Mouse (Mus musculus) forebrain, embryonic 15.5 days (tissue): ENCODE measurements at regions not wholly inside any gene's neighbourhood (a gene's known extent, or its start where the extent isn't known, plus 50 kb on each side); places are given as distances from the start of the nearest gene placed in this dataset.

Experiments
- ATAC-seq: fragments of 200-750 bp; cut with Nextera tagmentation; replicated peaks from 2 replicates; pipeline ENCODE4 v1.8.0; 2017; ENCODE audit warnings: mild to moderate bottlenecking, moderate TSS enrichment, moderate library complexity
- H3K27ac ChIP-seq: fragments of 300-500 bp; sonication (generic); replicated peaks from 2 replicates; pipeline ENCODE4 v1.5.1; 2015; ENCODE audit warnings: mild to moderate bottlenecking, inconsistent platforms
- H3K27me3 ChIP-seq: fragments of 300-500 bp; sonication (generic); 2 replicates; pipeline ENCODE4 v1.6.1; 2015; ENCODE audit warnings: inconsistent platforms
- H3K36me3 ChIP-seq: fragments of 300-500 bp; sonication (generic); 2 replicates; pipeline ENCODE4 v1.6.1; 2015; ENCODE audit warnings: mild to moderate bottlenecking, inconsistent platforms
- H3K4me1 ChIP-seq: fragments of 300-500 bp; sonication (generic); 2 replicates; pipeline ENCODE4 v1.6.1; 2015; ENCODE audit warnings: inconsistent platforms
- H3K4me2 ChIP-seq: fragments of 300-500 bp; sonication (generic); replicated peaks from 2 replicates; pipeline ENCODE4 v1.6.1; 2015; ENCODE audit warnings: mild to moderate bottlenecking, inconsistent platforms
- H3K4me3 ChIP-seq: fragments of 300-500 bp; sonication (generic); 2 replicates; pipeline ENCODE4 v1.5.1; 2015; ENCODE audit warnings: mild to moderate bottlenecking, inconsistent platforms
- H3K9ac ChIP-seq: fragments of 300-500 bp; sonication (generic); replicated peaks from 2 replicates; pipeline ENCODE4 v1.6.1; 2015; ENCODE audit warnings: mild to moderate bottlenecking, inconsistent platforms
- H3K9me3 ChIP-seq: fragments of 300-500 bp; sonication (generic); 2 replicates; pipeline ENCODE4 v1.6.1; 2016; ENCODE audit warnings: inconsistent platforms
- WGBS: fragments of 180-500 bp; shearing (Covaris S2); methylation state at CpG from one replicate; pipeline ENCODE4 v1.1.7; 2015; ENCODE audit warnings: mixed read lengths; 5-methylcytosine and 5-hydroxymethylcytosine counted together

GRCm38 (mm10) chr4:26766235-26767228, 419.8 kb upstream of the Manea start:
- 26% methylated on average over 16 of the region's 16 CpGs for WGBS

DNA sequence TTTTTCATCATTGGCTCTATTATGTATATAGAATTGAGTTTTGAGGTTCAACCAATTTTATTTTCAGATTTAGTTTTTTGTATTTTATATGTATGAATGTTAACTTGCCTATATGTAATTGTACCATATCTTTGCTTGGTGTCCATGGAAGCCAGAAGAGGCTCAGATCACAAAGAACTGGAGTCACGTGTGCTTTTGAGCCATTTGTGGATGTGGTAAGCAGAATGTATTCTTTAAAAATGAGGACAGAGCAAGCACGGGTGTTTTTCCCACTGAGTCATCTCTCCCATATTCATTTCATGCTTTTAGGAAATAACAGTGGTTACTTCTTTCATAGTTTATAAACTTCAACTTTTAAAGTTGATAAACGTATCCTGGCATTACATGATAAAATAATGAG, 394.1 kb upstream of the Manea start:
- 88% methylated on average over 3 of the region's 3 CpGs for WGBS
- Histone ChIP-seq H3K4me1 (no peaks in the 10 kb centered on the region), H3K36me3 (no peaks in the 10 kb centered on the region), H3K9ac (no peak overlapping the region), H3K4me2 (no peak overlapping the region), H3K27ac (no peak overlapping the region), H3K27me3 (no peaks in the 10 kb centered on the region), H3K4me3 (no peak overlapping the region), H3K9me3 (no peaks in the 10 kb centered on the region)
- no peak for ATAC-seq

More at GRCm38 (mm10) chr4:26766235-26767228, 419.8 kb upstream of the Manea start:
- H3K9ac ChIP-seq, result no peak overlapping the region
- no peaks in the 10 kb centered on the region for H3K9me3 ChIP-seq
- no peak overlapping the region for H3K4me3 ChIP-seq
- H3K27ac ChIP-seq, result no peak overlapping the region
- 0 out of 2 replicates have a peak overlapping the region, but pooled peaks have one; percentile 0 for H3K4me2 ChIP-seq
- no peak for ATAC-seq
- no peaks in the 10 kb centered on the region for H3K27me3 ChIP-seq
- no peaks in the 10 kb centered on the region for H3K4me1 ChIP-seq
- no peaks in the 10 kb centered on the region for H3K36me3 ChIP-seq

GRCm38 (mm10) chr4:26736381-26736780, 389.7 kb upstream of the Manea start:
- no peaks in the 10 kb centered on the region for H3K36me3 ChIP-seq

GRCm38 (mm10) chr4:26714437-26714836, 367.7 kb upstream of the Manea start:
- no peaks in the 10 kb centered on the region for H3K36me3 ChIP-seq
- ATAC-seq, result no peak
- no peaks in the 10 kb centered on the region for H3K9me3 ChIP-seq
- H3K27me3 ChIP-seq, result no peaks in the 10 kb centered on the region
- H3K4me1 ChIP-seq, result no peaks in the 10 kb centered on the region
- H3K9ac ChIP-seq, result no peak overlapping the region
- H3K27ac ChIP-seq, result no peak overlapping the region
- 55% methylated on average over 3 of the region's 3 CpGs for WGBS
- no peak overlapping the region for H3K4me2 ChIP-seq
- H3K4me3 ChIP-seq, result no peak overlapping the region

More at GRCm38 (mm10) chr4:26736381-26736780, 389.7 kb upstream of the Manea start:
- Histone ChIP-seq H3K4me2 (no peak overlapping the region), H3K27ac (no peak overlapping the region), H3K27me3 (no peaks in the 10 kb centered on the region), H3K9me3 (no peaks in the 10 kb centered on the region), H3K4me3 (no peak overlapping the region), H3K4me1 (no peaks in the 10 kb centered on the region), H3K9ac (no peak overlapping the region)
- ATAC-seq, result no peak
- WGBS, result 78% methylated on average over 3 of the region's 3 CpGs

DNA sequence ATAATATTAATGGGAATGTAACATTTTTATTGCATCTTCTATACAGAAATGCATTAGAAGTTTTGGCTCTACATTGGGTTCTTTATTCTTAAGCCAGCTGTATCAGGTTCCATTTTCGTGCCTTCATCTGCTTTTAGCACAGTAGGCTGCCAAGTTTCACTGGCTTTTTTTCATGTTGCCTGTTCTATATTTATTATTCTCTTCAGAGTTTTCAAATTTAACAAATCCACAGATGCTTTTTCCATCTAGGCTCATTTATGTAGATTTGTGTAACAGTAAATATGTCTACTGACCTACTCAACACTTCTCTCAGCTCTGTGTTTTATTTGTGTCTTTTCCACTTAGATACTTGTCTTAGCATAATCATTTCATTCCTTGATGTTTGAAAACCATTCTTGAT, 363.3 kb upstream of the Manea start:
- WGBS, result 67% methylated on average over 1 of the region's 1 CpGs
- no peaks in the 10 kb centered on the region for H3K27me3 ChIP-seq
- no peaks in the 10 kb centered on the region for H3K4me1 ChIP-seq
- no peak overlapping the region for H3K27ac ChIP-seq
- no peak overlapping the region for H3K4me2 ChIP-seq
- H3K4me3 ChIP-seq, result no peak overlapping the region
- no peaks in the 10 kb centered on the region for H3K9me3 ChIP-seq
- H3K36me3 ChIP-seq, result no peaks in the 10 kb centered on the region
- no peak overlapping the region for H3K9ac ChIP-seq
- no peak for ATAC-seq

- H3K9ac ChIP-seq, result no peak overlapping the region
- H3K36me3 ChIP-seq, result no peaks in the 10 kb centered on the region
- H3K9me3 ChIP-seq, result no peaks in the 10 kb centered on the region
- H3K27ac ChIP-seq, result no peak overlapping the region
- H3K27me3 ChIP-seq, result no peaks in the 10 kb centered on the region
- no peak overlapping the region for H3K4me3 ChIP-seq
- 54% methylated on average over 3 of the region's 3 CpGs for WGBS
- H3K4me1 ChIP-seq, result no peaks in the 10 kb centered on the region
- no peak overlapping the region for H3K4me2 ChIP-seq
- ATAC-seq, result 0 out of 2 replicates have a peak, but pooled peaks have one; percentile 8
Measured at GRCm38 (mm10) chr4:26695964-26696363, 349.3 kb upstream of the Manea start.
